Mouse (Mus musculus): ENCODE measurements around the gene Rplp0.

DNA sequence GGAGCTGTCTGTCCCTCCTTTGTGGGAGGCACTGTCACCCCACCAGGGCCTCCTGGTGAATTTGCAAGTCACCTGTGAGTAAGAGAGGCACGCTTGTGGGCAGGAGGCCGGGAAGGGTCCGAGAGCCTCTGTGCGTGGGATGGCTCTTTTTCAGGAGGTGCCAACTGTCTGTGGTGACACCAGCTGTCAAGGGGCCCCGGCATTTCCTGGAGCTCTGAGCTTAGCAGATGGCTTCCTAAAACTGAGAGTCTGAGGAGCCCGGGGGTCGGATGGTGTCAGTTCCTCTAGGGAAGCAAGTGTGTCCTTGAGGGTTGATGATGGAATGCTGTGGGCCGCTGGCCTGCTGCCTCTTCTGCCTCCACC is 28.8 kb upstream of the Rplp0 start:
- TF ChIP-seq POLR2A (IDR thresholded peaks at IDR 0.05; ENCODE audit: extremely low read depth, insufficient read depth, low read length) (no peak), CTCF (IDR thresholded peaks at IDR 0.05; ENCODE audit: low read depth, low read length) (no peak)

All from liver, adult 2 months (tissue).